Mouse (Mus musculus) thymus, adult 18-20 months (tissue): ENCODE measurements around the gene Crybg3.

Experiments used
- DNase-seq, 2 experiments: peaks; one replicate each; pipeline ENCODE4 v3.0.0; 2022; ENCODE audit warnings: mixed read lengths in 2 of 2

Crybg3 gene

DNA sequence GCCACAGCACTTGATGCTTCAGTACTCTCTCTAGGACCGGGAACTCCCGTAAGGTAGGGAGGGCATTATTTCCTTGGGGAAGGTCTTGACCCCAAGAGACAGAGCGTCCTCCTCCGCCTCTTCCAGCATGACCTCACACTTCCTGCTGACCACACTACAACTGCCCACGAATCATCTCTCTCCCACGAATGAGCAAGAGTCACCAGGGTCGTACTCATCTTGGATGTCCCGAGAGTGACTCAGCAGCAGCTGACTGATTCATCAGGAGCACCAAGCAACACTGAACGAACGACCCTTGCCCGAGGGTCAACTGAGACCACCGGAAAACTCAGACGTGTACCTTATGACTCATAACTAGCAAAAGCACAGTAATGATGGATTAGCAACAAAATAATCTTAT, 71.2 kb downstream of the Crybg3 start:
- DNase-seq, result no peak

DNA sequence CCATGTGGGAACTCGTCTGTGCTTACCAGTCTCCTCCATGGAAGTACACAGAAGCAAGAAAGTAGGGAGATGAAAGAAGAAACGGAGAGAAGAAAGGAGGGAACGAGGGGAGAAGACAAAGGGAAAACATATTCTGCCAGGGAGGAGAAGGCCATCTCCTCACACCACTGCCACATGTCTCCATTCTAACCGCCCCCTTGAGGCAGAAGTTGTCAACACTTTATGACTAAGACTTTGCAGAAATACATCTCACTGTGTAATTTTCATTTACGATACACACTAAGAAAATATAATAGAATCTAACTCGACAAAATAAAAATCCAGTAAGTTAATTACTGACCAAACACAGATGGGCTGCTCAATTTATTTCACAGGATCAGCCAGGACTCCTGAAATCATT, 73.8 kb downstream of the Crybg3 start:
- DNase-seq, result no peak

DNA sequence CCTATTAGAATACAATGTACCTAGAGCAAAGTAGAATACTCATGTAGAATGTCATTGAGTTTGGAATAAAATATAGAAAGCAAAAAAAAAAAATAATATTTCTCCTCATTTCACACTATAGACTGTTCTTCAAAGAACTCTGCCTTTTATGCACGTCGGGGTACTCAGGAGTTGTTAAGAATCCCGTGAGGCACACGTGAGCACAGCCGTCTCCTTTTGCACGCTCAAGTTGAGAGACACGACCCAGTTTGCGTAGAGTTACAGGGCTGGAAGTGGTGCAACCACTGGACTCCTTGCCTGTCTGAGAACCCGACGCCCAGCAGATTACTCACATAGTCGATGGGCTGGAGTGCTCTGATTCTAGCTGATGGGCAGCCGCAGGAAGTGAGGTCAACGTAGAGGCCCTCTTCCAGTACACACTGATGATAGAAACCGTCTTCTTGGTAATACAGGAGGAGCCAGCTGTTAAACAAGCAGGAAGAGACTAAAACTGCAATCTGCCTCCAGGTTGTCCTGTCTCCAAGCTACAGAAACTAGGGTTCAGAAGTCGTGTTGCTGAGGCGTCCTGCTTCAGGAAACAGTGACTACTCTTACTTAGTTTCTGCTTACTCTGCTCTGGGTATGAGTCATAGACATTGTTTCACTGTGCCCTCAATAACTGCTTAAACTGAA, 78.9 kb downstream of the Crybg3 start:
- no peak for DNase-seq

DNA sequence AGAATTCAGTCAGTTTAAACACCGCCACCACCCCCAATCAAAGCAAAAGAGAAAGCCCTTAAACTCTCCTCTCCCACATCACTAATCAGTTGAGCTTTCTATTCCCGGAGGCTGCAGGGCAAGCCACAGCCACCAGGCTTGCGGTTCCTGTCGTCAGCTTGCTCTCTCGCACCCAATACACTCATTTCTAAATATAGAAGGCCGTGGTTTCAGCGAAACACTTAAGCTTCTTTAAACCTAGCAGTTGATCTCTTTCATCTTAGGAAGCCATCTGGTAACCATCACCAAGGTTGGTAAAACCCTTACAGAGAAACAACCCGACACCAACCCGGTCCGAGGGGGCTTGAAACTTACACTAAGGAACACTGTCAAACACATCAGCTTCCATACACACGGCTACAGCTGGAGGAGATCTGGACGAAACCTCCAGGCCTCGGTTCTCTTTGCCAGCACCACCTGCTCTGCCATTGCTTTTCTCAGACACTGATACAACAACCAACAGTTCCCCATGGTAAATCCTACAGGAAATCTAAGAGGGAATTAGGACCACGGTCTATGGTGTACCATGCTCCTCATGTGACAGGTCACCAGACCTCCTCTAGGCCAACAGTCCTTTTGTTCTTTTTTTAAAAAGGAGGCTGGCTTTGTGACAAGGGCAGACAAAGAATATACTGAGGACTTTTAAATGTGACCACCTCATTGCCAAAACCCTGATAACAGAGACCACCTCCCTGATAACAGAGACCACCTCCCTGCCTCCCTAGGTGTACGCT, 83.1 kb downstream of the Crybg3 start:
- peak; percentile 3 to 15 for DNase-seq

DNA sequence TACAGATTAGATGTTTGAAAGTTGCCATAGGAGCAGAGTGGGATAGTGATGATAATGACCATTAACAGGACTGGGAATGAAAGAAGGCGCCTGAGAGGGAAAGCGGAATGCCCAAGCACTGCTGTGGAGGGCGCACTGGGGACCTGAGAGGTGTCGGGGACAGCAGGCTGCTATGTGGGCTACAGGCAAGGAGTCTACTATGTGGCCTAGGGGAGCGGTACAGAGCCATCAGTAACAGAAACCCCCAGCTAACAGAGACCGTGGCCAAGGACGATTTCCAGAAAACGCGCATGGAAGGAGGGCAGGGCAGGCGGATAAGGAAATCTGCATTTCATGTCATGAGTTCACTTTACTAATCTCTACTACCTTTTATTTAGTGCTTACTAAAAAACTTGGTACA, 83.8 kb downstream of the Crybg3 start:
- no peak for DNase-seq

DNA sequence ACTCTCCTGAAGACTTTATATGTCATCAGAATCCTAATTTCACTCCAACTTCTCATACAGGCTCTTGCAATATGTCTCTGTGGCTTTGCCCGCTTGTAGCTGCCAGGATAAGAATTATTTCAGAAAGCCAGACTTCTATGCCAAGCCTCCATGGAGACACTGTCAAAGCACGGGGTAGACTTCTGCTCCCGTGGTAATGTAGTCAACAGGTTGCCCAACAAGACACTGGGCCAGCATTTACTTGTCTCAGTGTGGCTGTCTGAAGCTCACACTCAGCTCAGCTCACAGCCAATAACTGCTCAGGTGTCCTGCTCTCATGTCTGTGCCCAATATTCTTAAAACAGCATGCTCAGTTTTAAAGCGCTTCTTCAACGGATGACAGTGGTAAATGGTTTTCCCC, 85.6 kb downstream of the Crybg3 start:
- DNase-seq, result no peak

DNA sequence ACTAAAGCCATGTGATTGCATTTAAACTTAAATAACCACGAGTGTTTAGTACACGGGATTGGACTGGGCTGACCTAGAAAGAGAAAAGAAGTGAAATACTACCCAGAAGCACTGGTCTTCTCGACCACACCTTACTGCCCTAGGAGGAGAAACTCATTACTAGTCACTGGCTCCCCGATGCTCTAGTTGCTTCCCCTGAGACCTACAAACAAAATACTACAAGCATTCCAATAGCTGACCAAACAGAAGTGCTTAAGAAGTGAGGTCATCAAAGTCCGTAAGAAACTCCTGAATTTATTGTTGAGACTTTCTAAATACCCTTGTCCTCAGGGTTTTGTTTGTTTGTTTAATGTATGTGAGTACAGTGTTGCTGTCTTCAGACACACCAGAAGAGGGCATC, 90.9 kb downstream of the Crybg3 start:
- DNase-seq, result no peak

DNA sequence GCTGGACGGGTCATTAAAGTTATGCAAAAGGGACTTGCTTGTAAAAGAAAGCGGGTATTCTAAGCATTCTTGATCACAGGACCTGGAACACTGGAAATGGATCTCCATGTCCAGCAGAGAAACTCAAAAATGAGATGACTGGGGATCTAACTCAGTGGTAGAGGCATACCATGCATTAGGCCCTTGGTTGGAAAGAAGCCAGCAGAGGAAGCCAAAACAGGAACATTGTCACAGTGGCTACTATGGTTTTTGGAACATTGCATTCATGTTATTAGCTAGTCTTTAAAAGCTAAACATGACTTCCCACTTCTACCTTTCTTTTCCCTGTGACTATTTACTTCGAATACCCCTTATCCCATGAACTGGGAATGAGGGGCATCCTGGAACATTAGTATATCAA, 101.6 kb downstream of the Crybg3 start:
- DNase-seq, result no peak

DNA sequence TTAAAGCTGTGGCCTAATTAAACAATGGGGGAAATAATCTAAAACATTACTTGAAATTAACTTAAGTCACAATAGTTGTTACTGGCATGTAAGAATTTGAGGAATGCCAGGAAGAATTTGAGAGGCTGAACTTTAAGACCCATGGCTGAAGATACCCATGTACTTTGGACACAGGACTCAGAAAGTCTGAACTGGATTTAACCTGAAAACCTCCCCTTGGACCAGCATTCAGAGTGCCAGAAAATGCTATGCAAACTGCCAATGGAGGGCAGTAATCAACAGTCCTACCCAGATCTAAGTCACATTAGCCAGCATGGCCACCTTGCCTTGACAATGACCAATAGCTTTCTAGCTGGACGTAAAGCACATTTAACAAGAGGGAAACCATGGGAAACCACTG, 102.8 kb downstream of the Crybg3 start:
- DNase-seq, result no peak

DNA sequence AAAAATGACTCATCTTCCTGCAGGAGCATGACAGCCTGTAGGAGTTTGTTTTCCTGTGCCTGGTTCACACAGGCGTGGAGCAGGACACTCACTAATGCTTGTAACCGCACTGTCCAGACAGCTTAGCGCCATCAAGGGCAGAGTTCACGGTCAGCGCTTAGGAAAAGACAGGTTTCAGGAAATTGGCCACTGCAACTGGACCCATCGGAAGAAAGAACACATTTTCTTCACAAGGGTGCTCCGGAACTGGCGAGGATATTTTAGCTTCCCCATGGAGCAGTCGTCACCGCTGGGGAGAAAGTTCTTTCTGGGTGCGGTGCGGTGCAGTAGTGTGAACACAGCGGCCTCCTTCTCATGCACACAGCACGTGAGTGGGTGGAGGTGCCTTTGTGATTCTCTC, 107.6 kb downstream of the Crybg3 start:
- DNase-seq, result no peak

DNA sequence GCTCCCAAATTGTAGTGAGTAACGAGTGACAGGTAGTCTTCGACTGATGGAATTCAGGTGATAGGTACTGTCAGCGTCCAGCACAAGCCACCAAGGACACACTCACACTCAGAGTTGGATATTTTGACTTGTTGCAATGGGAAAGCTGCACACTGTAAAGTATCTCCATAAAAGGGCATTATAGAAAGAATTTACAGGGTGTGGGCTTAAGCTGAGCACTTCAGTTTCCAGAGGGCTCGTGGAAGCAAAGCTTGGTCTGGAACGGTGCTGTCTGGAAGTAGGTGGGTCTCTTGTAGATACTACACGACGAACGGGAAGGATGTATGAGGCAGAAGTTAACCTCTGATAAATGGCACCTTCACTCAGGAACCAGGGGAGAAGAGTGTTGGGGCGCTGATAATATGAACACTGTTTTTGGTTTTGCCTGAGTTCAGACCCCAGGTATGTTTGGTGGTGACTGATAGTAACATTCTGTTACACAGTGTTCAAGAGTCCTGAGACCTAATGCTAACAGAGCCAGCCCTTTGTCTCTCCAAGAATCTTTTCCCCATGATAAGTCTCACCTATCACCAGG, 112.7 kb downstream of the Crybg3 start:
- DNase-seq, result no peak

DNA sequence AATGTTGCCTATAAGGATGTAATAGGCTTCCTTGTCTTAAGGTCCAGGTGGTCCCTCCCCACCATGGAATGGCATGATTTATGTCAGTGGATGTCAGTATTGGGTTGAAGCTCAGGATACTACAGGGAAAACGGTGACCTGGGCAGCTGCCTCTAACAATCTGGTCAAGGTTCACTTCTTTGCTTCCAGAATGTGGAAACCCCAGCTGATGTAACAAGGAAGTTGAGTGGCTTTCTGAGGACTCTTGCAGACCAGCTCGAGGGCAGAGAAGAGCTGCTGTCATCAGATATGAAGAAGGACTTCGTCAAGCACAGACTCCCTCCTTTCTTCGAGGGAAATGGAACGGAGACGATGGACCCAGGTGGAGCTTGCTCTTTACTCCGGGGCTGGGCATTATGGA, 113.5 kb downstream of the Crybg3 start:
- DNase-seq, result no peak

DNA sequence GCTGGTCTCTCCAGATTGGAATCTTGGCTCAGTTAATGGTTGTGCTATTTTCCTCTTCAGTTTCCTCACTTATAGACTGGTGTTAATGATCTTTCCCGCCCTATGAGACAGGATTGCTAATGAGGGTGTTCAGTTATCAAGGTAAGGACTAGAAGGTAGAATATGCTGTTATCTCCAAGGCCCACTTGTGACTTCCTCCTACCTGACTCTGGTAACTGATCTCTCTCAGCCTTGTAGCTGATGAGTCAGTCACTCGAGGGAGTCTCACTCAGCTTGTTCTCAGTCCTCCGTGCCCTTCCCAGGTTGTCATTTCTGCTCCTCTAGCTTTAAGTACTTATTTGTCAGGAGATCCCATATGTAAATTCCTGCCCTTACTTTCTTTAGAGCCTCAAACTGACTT, 122.8 kb downstream of the Crybg3 start:
- no peak for DNase-seq

DNA sequence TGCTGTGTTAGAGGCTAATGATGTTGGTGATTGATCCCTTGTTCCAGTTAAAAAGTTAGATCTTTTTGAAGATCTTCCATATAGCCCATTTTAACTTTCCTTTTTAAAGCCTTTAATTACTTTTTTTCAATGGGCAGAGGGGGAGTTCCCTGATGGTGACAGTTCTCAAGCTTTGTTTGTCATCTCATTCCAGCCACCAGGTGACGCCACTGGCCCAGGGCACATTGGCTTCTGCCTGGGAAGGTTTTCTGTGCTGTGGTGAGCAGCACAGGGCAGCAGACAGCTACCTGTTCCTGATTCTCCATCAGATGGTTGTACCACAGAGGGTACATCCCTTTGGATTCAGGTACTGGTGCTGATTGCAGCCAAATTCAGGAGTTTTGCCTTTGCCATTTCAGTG, 126.0 kb downstream of the Crybg3 start:
- DNase-seq, result peak in 1 of 2 experiments; percentile 10

DNA sequence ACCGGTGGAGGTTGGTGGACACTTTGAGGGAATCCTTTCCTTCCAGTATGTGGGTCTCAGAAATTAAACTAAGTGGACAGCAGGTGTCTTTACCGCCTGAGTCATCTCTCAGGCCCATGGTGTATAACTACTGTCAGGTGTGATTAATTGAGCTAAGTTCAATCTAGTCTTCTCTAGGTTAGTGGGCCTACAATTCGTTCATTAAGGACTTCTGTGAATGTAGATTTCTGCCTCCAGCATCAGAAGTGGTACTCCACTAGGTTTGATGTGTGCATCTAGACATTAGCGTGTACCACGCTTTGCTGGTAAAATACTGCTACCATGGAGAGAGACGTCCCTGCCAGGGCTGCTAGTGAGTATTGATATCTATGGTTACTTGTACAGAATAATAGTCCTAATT, 128.2 kb downstream of the Crybg3 start:
- no peak for DNase-seq

DNA sequence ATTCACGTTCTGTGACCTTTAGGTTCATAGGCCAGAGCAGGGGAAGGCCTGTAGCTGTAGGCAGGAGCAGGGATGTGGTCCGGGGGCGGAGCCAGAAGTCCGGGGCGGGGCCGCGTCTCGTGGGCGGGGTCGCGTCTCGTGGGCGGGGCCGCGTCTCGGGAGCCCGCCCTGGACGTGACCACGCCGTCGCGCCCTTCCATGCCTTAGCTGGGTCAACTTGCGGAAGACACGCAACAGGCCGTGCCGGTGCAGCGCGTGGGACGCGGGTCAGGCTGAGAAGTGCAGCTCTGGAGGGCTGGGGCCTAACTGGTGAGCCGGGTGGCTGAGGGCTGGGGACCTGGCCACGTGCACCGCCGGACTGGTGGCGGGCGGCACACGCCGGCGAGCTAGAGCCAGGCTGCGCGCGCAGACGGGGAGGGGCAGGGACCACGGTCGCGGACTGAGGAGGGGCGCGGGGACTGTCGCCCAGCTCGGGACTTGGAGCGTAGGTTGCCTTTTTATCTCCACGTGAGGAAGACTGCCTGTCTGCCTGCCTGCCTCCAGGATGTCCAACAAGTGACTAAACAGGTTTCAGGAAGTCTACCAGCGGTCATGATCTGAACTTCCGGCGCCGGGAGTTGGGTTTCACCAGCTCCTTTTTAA, 129.0 kb downstream of the Crybg3 start, which contains the start of gene Riox2:
Gene Riox2, plus strand, starts transcription at position 139 of the 642 bp plus-strand sequence.
- DNase-seq, result peak; percentile 68 to 71

DNA sequence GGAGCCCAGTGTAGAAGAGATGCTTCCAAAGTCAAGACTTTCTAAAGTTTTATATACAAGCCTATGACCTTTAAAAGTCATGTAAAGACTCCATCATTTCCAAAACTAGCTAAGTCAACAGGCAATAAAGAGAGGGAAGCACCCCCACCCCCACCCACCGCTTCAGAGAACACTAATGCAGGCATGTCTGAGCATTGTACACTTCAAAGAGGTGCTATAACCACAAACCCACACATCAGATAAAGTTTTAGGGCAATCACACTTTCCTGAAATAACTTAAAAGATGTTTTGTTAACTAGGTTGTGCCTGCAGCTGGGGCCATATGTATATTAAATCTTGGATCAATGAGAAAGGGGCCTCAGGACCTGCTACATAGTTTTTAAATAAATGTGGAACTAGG, 130.9 kb downstream of the Crybg3 start:
- no peak for DNase-seq

DNA sequence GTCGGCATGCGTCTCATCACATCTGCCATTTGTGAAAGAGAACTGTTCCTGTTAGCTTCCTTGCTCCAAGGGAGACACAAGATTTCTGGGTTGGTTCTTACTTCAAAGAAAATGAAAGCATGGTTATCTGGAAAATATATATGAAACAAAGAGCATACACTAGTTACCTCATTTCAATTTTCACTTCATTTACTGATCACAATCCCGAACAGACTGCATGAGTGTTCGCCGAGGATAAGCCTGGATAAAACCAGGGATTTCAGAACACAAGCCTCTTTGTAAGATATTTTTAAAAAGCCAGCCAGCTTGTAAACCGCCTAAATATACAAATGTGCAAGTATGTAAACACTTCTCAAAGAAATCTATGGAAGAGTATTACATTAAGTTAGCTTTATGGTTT, 136.8 kb downstream of the Crybg3 start:
- DNase-seq, result no peak

DNA sequence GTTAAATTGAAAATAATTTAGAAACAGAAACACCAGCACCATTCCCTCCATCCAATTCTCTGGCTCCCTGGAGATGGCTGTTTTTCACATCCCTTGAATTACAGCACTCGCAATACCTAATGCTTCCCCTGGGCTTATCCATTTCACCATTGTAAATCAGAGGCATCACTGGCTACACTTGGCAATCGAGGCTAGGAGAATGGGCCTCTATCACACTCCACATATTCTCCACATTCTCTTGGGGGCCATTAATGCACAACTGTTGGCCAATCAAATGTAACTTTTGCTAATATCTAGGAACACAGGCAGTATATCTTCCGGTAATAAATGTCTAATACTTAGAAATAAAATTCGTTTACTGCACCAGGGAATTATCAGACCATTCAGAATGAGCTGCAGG, 137.2 kb downstream of the Crybg3 start:
- DNase-seq, result no peak

DNA sequence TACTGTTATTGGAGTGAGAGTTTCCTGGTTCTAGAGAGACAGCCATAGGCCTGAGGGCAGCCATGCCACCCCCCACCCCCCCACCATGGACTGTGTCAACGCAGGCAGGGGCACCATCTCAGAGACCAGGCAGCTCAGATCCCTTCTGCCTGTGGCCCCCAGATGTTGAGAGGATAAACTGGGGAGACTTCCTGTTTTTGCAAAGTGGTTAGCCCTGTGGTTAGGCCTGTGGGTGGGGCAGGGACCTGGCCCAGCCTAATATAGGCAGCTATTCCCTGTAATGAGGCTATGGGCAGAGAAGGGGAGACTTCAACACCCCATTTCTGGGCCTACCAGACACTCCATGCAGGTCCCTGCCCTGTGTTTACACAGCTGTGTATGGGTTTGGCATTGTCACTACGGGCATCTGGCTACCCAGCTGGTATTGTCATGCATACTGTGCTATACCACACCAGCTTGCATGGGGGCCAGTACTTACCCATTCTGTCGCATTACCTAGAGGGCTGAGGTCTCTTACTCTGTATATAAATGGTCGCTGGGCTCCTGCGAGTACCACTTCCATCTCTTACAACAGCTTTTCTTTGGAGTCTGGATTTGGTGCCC, 141.4 kb downstream of the Crybg3 start:
- peak; percentile 15 to 48 for DNase-seq

DNA sequence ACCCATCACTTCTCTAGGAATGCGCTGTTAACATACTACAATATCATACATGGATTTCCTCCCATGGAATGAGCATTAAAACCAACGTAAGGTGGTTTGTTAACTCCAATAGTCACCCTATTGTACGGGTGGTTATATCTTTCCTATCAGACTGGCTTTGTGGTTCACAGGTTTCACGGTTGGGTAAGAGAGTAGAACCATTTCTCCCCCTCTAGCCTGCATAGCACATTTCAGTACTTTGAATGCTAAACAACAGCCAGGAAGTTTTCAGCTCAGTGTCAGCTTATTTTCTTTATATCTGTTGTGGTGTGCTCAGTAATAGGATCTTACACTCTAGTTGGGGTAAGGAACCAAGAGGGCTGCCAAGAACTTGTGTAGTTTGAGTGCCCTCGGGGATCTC, 149.0 kb downstream of the Crybg3 start:
- no peak for DNase-seq

DNA sequence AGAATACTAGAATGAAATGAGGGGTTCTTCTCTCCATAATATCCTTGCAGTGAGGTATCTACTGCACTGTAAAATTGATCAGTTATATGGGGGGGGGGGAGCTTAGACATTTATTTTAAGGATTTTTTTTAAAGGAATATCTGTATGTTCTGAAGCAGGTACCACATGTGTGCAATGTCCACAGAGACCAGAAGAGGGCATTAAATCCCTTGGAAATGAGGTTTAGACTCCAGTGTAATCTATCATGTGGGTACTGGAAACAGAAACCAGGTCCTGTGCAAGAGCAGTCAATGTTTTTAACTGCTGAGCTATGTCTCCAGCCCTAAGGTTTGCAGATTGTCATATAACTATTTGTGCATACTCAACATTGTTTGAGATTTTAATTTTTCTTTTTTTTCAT, 151.7 kb downstream of the Crybg3 start:
- no peak for DNase-seq

DNA sequence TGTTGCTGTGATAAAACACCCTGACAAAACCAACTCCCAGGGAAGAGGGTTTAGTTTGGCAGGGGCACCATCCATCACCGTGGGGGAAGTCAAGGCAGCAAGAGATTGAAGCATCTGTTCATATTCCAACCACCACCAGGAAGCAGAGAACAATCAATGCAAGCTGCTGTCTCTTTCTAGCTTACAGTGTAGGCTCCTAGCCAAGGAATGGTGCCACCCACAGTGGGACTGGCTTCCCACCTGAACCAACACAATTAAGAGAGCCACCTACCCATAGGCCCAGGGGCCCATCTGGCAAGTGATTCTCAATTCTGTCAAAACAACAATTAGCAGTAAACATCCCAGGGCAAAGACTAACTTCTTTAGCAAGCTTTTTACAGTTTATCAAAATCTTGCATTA, 152.6 kb downstream of the Crybg3 start:
- no peak for DNase-seq
